Mouse (Mus musculus): ENCODE measurements around the gene Cd164l2. TPM values are rescaled to one million over a fixed set of nuclear protein-coding genes. Genes with fewer than 3 reads are reported as not detected.

Cd164l2 gene
- total and polyA plus RNA-seq, 2 experiments from 2014 or later: 4.6 to 6.1 TPM

DNA sequence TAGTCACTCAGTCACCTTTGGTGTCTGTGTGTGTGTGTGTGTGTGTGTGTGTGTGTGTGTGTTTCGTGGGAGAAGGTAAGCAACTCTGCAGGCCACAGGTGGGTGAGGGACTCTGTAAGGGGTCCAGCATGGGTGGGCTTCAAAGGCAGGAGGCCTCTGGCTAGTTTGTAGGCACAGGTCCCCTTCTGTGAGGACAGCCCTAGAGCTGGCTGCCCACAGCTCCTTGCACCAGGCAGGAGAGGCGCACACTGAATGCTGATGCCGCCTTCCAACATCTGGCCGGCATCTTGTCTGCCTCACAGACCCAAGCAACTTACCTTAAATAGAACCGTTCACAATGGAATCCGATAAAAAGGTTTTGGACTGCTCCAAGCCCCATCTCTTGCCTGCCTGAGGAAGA, 12.2 kb upstream of the Cd164l2 start:
- H3K9me3 ChIP-seq (ENCODE audit: low read length): no peaks in the 10 kb centered on the region
- no peak overlapping the region for H3K4me3 ChIP-seq (ENCODE audit: low read depth, low read length)
- WGBS: 65% methylated on average over 6 of the region's 6 CpGs
- no peak overlapping the region for H3K4me2 ChIP-seq (ENCODE audit: low read depth)
- TF ChIP-seq CTCF (IDR thresholded peaks at IDR 0.05; ENCODE audit: low read depth): no peak
- no peak overlapping the region for H3K27ac ChIP-seq (ENCODE audit: low read depth, low read length)
- H3K27me3 ChIP-seq (ENCODE audit: insufficient read depth, low read length): no peaks in the 10 kb centered on the region
- H3K36me3 ChIP-seq (ENCODE audit: insufficient read depth): peaks cover 12% of the 10 kb centered on the region
- peaks cover 31% of the 10 kb centered on the region for H3K4me1 ChIP-seq (ENCODE audit: insufficient read depth)
- no peak for DNase-seq
- no peak overlapping the region for H3K9ac ChIP-seq
- ATAC-seq: no peak

DNA sequence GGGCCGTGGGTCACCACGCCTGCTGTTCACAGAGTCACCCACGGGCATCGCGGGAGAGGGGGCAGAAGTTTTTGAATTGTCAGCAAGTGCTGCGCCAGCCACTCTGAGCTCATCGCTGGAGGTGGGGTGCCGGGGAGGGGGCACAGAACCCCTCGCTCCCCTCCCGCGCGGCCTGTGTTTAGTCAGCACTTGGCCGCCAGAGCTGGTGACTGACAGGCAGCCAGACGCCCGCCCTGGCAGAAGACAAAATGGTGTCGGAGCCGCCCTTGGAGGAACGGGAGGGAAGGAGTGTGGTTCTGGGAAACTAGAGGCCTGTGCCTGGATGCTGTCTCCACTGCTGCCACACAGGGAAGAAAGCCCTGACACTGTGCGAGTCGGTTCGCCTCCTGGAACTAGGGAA, 11.6 kb upstream of the Cd164l2 start:
- Histone ChIP-seq H3K36me3 (ENCODE audit: insufficient read depth) (peaks cover 9% of the 10 kb centered on the region), H3K4me2 (ENCODE audit: low read depth) (peak overlapping the region; percentile 15; the same call in 1 of the 2 replicates), H3K4me3 (ENCODE audit: low read depth, low read length) (no peak overlapping the region), H3K4me1 (ENCODE audit: insufficient read depth) (peaks cover 31% of the 10 kb centered on the region), H3K9ac (peak overlapping the region; percentile 14; the same call in 1 of the 2 replicates), H3K27me3 (ENCODE audit: insufficient read depth, low read length) (no peaks in the 10 kb centered on the region), H3K9me3 (ENCODE audit: low read length) (no peaks in the 10 kb centered on the region), H3K27ac (ENCODE audit: low read depth, low read length) (peak overlapping the region; percentile 64)
- 26% methylated on average over 21 of the region's 21 CpGs for WGBS
- peak; percentile 71 for DNase-seq
- TF ChIP-seq CTCF (IDR thresholded peaks at IDR 0.05; ENCODE audit: low read depth): no peak
- peak; percentile 36 for ATAC-seq

DNA sequence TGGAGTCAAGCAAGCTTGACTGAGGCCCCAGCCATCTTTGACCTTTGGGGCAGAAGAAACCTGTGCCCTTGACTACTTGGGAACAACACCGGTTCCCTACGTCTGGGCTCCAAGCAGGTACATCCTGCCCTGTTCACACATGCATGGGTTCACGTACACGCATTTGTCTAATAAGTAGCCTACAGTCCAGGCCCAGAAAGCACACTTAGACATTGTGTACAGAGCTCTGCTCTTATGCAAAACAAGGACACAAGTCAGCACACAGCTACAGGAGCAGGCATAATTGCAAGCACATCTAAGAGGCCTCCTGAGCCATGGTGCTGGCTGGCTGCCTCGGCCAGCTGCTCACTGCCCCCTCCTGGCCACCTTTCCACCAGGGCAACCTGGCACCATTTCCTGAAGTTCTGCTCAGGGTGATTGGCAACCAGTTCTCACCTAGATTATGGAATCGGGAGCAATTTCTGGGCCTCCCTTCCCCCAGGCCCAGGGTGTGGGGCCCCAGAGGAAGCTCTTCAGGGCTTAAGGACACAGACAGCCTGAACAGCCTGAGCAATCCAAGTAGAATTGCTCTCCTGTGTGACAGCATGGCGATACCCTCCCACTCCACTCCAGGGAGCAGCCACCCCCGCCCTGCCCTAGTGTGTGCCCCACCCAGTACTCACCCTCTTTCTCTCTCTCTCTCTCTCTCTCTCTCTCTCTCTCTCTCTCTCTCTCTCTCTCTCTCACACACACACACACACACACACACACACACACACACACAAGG, 10.7 kb upstream of the Cd164l2 start:
- Histone ChIP-seq H3K9ac (no peak overlapping the region), H3K4me3 (ENCODE audit: low read depth, low read length) (no peak overlapping the region), H3K27me3 (ENCODE audit: insufficient read depth, low read length) (no peaks in the 10 kb centered on the region), H3K4me2 (ENCODE audit: low read depth) (no peak overlapping the region), H3K9me3 (ENCODE audit: low read length) (no peaks in the 10 kb centered on the region), H3K27ac (ENCODE audit: low read depth, low read length) (peak overlapping the region; percentile 64), H3K4me1 (ENCODE audit: insufficient read depth) (peaks cover 31% of the 10 kb centered on the region), H3K36me3 (ENCODE audit: insufficient read depth) (peaks cover 3% of the 10 kb centered on the region; the same call in 1 of the 2 replicates)
- ATAC-seq (0 out of 2 replicates have a peak, but pooled peaks have one; percentile 15), DNase-seq (peak; percentile 50)
- TF ChIP-seq CTCF (IDR thresholded peaks at IDR 0.05; ENCODE audit: low read depth): peak; percentile 61
- WGBS: 61% methylated on average over 8 of the region's 8 CpGs

DNA sequence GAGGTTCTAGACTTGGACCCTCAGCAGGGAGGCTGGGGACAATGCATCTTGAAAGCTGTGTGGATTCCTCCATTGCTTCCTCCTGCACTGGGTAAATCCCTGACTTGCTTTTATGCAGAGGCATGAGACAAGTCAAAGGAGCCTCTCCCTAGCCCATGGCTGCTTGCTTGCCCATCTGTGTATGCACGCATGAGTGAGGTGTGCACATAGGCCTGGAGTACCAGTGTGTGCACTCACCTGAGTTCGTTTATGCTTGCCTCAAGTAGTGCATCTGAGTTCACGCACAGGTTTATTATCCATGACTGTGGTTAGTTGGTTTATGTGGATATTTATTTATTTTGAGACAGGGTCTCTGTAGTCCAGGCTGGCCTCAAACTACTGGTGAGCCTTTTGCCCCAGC, 9.7 kb upstream of the Cd164l2 start:
- no peak for DNase-seq
- no peak for TF ChIP-seq CTCF (IDR thresholded peaks at IDR 0.05; ENCODE audit: low read depth)
- no peak for ATAC-seq
- 93% methylated on average over 3 of the region's 3 CpGs for WGBS
- no peak overlapping the region for H3K4me3 ChIP-seq (ENCODE audit: low read depth, low read length)
- no peaks in the 10 kb centered on the region for H3K36me3 ChIP-seq (ENCODE audit: insufficient read depth)
- no peaks in the 10 kb centered on the region for H3K27me3 ChIP-seq (ENCODE audit: insufficient read depth, low read length)
- H3K4me2 ChIP-seq (ENCODE audit: low read depth): no peak overlapping the region
- peaks cover 27% of the 10 kb centered on the region for H3K4me1 ChIP-seq (ENCODE audit: insufficient read depth)
- H3K9me3 ChIP-seq (ENCODE audit: low read length): no peaks in the 10 kb centered on the region
- H3K9ac ChIP-seq: no peak overlapping the region
- no peak overlapping the region for H3K27ac ChIP-seq (ENCODE audit: low read depth, low read length)

DNA sequence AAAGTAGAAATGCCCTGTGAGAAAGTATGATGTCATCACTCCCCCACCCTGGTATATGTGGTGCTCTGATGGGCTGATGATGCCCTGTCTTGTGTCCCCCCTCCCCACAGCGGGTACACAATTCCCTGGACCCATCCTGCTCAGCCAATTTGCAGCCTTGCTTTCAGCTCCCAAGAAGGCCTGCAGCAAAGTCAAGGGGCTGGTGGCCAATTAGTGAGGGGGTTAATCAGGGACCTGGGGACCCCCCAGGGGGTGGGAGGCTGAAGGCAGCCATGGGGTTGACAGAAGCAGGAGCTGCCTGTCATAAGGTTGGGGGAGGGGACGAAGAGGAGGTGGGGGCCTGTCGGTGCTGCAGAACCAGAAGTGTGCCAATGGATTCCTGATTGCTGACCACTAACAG, 8.3 kb upstream of the Cd164l2 start:
- H3K4me2 ChIP-seq (ENCODE audit: low read depth): no peak overlapping the region
- H3K36me3 ChIP-seq (ENCODE audit: insufficient read depth): no peaks in the 10 kb centered on the region
- H3K27ac ChIP-seq (ENCODE audit: low read depth, low read length): no peak overlapping the region
- DNase-seq (no peak), ATAC-seq (no peak)
- H3K27me3 ChIP-seq (ENCODE audit: insufficient read depth, low read length): no peaks in the 10 kb centered on the region
- H3K4me1 ChIP-seq (ENCODE audit: insufficient read depth): peaks cover 15% of the 10 kb centered on the region
- WGBS: 59% methylated on average over 3 of the region's 3 CpGs
- H3K9ac ChIP-seq: no peak overlapping the region
- H3K9me3 ChIP-seq (ENCODE audit: low read length): no peaks in the 10 kb centered on the region
- no peak overlapping the region for H3K4me3 ChIP-seq (ENCODE audit: low read depth, low read length)
- no peak for TF ChIP-seq CTCF (IDR thresholded peaks at IDR 0.05; ENCODE audit: low read depth)

DNA sequence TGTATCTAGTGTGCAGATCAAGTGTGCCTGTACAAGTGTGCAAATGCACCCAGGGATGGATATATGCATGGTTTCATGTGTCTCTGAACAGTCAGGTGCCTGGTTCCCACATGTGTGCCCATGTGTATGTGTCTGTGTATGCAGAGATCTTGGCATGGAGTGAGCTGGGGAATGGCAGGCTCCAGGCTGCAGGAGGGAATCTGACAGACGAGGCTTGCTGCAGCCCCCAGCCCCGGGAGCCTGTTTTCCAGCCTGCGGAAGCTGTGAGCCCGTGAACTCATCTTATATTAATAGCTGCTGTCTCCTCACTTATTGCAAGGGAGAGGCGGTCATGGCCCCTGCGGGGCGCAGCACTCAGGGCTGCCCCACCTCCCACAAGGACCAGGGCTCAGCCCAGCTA, 7.6 kb upstream of the Cd164l2 start:
- DNase-seq (peak; percentile 42), ATAC-seq (peak; percentile 32)
- no peaks in the 10 kb centered on the region for H3K27me3 ChIP-seq (ENCODE audit: insufficient read depth, low read length)
- no peak overlapping the region for H3K9ac ChIP-seq
- H3K27ac ChIP-seq (ENCODE audit: low read depth, low read length): no peak overlapping the region; the same call in 1 of the 2 replicates
- no peak overlapping the region for H3K4me3 ChIP-seq (ENCODE audit: low read depth, low read length)
- no peak for TF ChIP-seq CTCF (IDR thresholded peaks at IDR 0.05; ENCODE audit: low read depth)
- no peaks in the 10 kb centered on the region for H3K9me3 ChIP-seq (ENCODE audit: low read length)
- H3K4me2 ChIP-seq (ENCODE audit: low read depth): no peak overlapping the region
- WGBS: 33% methylated on average over 7 of the region's 7 CpGs
- peaks cover 12% of the 10 kb centered on the region for H3K4me1 ChIP-seq (ENCODE audit: insufficient read depth)
- no peaks in the 10 kb centered on the region for H3K36me3 ChIP-seq (ENCODE audit: insufficient read depth)

DNA sequence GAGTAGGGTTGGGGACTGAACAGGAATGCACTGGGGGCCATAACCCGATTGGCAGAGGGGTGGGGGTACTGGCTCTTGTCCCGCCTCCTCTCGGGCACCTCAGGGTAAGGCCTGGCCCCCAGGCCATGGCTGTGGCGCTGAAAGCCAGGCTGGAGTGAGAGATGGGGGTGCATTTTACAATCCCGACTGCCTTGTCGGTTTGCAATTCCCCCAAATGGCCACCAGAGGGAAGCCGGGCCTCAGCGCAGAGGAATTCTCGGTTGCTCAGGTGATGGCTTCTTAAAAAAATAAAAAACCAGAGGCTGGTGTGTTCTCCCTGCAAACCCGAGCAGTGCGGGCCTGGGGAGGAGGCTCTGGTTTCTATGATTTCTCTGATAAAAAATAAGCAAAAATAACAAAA, 2.6 kb upstream of the Cd164l2 start:
- peaks cover 8% of the 10 kb centered on the region; the same call in 1 of the 2 replicates for H3K4me1 ChIP-seq (ENCODE audit: insufficient read depth)
- no peak overlapping the region for H3K4me3 ChIP-seq (ENCODE audit: low read depth, low read length)
- no peaks in the 10 kb centered on the region for H3K9me3 ChIP-seq (ENCODE audit: low read length)
- peak; percentile 93 for TF ChIP-seq CTCF (IDR thresholded peaks at IDR 0.05; ENCODE audit: low read depth)
- H3K27ac ChIP-seq (ENCODE audit: low read depth, low read length): no peak overlapping the region
- no peak overlapping the region for H3K9ac ChIP-seq
- ATAC-seq (peak; percentile 21; the same call in 1 of the 2 replicates), DNase-seq (peak; percentile 86)
- H3K27me3 ChIP-seq (ENCODE audit: insufficient read depth, low read length): peaks cover 8% of the 10 kb centered on the region; the same call in 1 of the 2 replicates
- no peaks in the 10 kb centered on the region for H3K36me3 ChIP-seq (ENCODE audit: insufficient read depth)
- H3K4me2 ChIP-seq (ENCODE audit: low read depth): no peak overlapping the region
- 6% methylated on average over 11 of the region's 11 CpGs for WGBS

All from forebrain, postnatal 0 days (tissue).